Mouse (Mus musculus) left cerebral cortex, adult 9 months (tissue): ENCODE measurements around the gene Abl1.
"Not testable (repeated sequence)": the region's sequence is repeated elsewhere in the genome, so short reads cannot be mapped to it uniquely, and the experiment has no call there.

ENCODE experiments used
- DNase-seq, 2 experiments: peaks; one replicate each; pipeline ENCODE4 v3.0.0; 2022; ENCODE audit warnings: low spot score in 2 of 2

Abl1 gene

DNA sequence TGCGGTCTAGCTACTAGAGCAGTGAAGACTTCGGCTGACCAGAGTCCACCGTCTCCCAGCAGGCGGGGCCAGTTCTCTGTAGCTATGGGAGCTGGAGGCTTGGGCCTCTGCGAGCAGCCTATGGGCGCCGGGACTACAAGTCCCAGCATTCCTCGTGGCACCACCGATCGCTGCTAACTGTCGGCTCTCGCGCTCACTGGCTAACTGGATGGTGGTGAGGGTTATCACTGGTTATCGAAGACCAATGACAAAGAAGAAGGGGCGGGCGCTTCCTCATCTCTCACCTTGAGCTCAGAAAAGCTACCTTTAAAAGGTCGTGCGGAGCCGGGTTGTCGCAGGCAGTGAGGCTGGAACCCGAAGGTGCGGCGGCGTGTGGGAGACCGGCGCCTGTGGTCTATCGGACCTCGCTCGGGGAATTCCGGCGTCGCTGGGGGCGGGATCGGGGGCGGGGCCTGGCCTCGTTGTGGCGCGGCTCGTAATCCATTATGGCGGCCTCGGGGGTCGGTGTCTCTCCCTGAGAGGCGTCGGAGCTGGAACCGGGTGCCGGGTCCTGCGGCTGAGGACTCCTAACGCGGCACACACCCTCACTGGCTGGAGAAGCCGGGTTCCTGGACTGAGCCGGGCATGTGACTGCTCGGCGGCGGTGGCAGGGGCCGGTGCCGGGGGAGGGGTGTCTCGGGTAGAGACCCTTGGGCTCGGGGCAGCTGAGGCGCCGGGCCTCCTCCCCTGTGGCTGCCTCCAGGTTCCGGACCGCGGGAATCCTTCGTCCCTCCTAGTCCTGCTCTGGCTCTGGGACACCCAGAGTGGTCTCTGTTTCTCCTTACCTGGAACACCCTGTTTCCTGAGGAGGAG is at the start of gene Abl1:
Gene Abl1, plus strand, starts transcription at position 303 of the 852 bp plus-strand sequence.
- peak; percentile 95 to 97 for DNase-seq

DNA sequence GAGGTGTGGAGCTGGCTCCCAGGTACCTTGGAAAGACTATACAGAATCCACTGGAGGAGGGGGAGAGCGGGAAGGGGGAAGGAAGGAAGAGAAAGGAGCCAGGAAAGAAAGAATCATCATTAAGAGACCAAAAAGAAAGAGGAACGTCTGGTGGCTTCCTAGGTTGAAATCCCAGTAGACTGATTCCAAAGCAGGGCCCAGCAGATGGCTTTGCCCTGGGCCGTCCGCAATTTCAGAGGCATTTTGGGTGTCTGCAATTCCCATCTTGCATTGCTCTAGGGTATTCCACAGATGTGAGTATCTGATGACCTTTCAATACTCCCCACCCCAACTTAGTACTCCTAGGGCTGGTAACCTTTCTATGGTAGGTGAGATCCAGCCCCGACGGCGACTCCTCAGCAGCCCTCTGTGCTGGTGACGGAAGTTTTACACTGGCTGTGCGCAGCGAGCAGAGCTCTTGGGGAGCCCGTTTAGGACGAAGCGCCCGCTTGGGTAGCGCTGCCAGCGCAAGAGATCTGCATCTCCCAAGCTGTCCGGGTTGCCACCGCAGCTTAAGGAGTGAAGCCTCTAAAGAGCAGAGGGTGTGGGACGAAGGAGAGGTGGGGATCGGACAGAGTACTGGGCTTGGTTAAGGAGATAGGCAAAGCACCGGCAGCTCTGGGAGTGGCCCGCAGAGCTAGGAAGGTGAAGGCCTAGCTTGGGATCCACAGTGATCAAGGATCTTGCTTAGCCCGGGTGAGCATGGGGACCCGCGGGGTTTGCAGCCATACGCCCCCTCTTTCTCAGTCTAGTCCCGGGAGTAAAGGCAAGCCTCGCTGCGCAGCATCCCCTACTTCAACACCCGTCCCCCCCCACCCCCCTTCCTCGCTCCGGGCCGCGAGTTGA is 49.4 kb upstream of the Abl1 start:
- no peak for DNase-seq

DNA sequence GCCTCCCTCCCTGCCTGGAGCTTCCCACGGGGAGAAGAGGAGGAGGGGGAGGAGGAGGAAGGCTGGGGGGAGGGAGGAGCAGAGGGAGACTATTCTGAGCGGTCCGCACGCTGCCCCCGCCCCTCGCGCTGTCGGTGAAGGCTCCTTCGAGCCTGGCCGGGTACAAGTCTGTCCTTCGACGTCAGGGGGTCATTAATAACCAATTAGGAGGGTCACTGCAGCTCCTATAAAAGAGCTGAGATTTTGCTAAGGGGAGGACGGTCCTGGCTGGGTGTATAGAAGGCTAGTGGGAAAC is 48.8 kb upstream of the Abl1 start:
- DNase-seq, result no peak

DNA sequence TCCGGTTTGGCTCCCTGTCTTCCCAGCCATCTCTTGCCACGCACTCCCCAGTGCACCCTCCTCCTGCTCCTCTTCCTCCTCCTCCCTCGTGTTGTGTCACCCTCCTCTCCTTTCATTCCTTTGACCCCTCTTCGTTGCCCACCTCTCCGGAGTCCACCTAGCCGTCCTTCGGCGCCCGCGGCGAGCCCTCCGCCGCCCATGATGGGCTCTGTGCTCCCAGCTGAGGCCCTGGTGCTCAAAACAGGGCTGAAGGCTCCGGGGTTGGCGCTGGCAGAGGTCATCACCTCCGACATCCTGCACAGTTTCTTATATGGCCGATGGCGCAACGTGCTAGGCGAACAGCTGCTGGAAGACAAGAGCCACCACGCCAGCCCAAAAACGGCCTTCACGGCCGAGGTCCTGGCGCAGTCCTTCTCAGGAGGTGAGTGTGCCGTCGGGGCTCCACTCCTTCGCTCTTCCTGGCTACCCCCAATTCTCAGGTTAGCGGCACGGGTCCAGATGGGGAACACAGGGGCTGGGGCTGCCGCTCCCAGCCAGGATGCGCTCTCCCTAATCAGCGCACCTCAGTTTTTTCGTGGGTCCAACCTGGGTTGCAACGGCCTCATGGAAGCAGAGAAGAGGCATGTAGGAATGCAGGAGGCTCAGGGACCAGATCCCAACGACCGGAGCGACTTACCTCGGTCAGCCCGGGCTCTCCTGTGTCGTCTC is 48.1 kb upstream of the Abl1 start, which contains the start of gene Prdm12:
Gene Prdm12, plus strand, starts transcription at position 137 of the 708 bp plus-strand sequence.
- no peak for DNase-seq

DNA sequence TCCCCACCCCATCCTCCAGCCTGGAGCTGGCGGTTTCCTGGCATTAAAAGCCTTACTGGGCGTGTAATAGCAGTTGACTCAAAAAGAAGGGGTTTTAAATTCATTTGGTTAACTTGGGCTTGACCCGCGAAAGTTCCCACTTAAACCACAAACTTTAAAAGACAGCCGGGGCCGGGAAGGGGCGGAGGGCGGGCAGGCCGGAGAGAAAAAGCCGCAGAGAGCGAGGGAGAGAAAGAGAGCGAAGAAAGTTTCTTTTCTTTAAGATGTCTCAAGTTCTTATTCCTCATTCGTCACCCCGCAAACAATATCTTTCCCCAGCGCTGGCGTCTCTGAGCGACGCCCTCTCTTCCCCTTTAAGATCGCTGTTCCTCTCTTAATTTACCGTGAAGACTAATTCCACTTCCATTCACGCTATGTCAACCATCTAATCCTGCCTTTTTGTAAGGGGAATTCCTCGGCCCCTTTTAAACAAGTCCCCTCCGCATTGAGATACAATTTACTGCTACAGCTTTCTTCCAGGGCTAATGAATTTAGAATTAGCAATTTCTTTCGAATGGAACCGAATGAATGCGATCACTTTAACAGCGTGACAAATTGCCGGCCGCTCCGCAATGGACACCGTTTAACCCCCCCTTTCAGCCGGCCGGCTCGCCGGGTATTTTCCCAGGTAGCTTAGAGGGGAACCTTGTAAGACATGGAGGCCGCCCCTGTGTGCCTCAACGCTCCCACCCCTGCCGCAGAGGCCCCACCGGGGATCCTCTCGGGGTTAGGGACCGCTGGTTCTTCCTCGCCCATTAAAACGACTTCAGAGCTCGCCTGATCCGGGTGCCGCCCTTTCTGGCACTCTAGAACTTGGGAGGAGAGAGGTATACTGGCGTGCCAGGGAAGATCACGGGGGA is 47.3 kb upstream of the Abl1 start:
- DNase-seq, result no peak

DNA sequence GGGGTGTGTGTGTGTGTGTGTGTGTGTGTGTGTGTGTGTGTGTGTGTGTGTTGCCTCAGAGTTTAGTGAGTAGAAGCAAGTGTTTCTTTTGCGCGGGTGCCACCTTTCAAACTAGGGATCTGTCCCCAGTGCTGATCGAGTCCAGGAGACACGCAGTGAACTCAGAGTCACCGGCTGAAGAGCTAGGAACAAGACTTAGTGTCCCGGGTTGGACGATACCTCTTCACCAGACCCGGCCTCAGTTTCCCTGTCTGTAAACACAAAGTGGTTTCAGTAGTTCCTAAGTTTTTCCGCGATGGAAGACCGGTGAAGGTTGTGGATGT is 46.7 kb upstream of the Abl1 start:
- no peak for DNase-seq

DNA sequence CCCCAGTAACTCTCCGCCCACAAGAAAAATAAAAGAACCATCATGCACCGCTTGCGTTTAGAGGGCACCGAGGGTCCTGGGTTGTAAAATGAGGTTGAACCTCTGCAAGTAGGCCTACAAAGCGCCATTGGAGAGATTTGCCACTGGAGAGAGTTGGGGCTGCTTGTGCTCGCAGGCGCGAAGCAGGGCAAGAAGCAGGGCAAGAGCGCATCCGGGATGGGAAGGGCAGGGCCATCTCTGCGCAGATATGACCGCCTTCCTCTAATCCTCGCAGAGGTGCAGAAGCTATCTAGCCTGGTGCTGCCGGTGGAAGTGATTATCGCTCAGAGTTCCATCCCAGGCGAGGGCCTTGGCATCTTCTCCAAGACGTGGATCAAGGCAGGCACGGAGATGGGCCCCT is 46.2 kb upstream of the Abl1 start:
- DNase-seq, result no peak

DNA sequence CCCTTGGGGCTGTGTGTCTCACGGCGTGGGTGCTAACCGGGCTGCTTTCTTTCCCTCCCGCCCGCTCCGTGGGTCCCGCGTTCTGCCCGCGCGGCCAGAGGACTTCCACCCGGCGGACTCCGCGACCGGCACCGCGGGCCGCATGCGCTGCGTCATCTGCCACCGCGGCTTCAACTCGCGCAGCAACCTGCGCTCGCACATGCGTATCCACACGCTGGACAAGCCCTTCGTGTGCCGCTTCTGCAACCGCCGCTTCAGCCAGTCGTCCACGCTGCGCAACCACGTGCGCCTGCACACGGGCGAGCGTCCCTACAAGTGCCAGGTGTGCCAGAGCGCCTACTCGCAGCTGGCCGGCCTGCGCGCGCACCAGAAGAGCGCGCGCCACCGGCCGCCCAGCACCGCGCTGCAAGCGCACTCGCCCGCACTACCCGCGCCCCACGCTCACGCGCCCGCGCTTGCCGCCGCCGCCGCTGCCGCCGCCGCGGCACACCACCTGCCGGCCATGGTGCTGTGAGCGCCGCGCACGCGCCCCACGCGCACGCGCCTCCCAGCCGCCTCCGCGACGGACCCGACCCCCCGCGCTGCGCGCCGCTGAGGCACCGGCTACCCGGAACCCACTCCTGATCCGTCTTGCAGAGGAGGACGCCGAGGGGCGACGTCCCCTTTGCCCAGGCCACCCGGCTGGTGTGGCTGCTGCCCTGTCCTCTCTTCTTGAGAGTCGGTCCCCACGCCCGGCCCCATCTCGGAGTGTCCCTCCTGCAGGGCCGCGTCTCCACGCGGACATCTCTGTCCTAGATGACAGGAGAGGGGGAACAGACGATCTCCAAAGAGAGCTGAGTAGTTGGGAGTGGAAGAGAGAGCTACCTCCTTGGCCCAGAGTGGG is 34.0 kb upstream of the Abl1 start:
- peak in 1 of 2 experiments; percentile 81 for DNase-seq

DNA sequence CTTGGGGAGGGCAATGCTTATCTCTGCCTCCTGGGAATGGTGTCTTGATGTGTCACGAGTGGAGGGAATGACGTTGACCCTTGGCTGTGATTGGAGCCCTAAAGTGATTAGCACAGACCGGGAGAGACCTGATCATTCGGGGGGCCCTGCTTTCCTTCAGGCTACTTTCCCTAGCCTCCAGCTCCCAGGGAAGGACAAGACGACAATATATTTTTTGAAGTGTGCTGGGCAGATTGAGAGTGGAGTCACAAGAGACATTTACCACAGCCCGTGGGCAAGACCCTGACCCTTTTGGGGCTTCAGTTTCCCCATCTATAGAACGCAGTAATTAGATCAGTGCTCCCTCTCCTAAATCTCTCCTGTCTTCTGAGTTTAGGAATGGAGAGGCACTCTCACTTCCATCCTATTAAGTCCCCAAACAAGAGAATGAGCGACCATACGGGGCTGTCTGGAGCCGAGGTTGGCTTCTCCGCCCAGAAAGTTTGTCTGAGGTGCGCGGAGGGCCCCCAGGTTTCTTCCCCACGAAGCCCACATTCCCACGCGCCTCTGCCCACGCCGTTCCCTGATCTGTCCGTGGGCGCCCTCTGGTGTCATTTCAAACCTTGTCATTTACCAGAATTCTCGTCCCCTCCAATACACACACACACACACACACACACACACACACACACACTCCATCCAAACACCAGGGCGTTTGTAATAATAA is 33.2 kb upstream of the Abl1 start:
- DNase-seq, result peak in 1 of 2 experiments; percentile 67

DNA sequence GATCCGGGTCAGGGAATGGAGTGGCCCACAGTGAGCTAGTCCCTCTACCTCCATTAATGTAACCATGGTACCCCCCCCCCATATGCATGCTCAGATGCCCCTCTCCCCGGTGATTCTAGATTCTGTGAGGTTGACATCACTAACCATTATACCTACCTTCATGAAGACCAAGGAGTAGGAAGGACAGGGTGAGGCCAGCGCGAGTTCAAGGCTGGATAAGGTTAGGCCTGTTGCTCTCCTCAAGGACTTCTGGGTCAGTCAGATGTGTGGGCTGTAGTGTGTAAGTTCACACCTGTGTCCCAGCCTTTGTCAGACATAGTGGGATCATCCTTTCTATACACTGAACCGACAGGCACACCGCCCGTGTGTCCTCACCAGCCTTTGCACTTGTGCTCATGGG is 31.8 kb upstream of the Abl1 start:
- DNase-seq, result no peak

DNA sequence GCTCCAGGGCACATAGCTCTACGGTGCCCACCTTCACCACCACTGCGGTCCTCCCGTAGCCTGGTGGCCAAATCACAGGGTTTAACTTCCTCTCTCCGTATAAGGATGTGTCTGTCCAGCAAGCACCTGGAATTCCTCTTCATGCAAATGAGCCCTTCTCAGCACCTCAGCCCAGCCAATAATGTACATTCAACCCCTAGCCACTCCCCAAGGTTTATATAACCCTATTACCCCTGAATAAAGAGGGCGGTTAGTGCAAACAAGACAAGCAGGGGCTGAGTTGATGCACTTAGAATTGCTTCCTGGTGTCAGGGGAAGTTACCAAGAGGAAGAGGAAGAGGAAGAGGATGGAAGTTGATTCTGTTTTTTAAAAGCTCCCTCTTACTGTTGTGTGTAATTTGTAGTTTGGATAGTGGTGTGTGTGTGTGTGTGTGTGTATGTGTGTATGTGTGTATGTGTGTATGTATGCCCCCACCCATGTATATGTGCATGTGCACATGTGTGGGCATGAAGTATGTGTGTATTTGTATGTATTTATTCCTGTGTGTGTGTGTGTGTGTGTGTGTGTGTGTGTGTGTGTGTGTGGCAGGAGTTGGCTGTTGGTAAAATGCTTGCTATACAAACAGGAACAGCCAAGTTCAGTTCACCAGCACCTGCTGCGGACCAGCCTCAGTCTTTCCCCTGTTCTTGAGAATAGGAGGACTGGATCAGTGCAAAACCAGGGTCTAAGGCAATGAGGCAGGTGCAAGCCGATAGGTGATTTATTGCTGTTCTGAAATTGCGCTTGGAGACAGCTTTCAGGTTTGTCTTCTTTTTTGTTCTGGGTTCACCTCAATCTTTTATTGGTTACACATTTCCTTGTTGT is 25.0 kb upstream of the Abl1 start:
- DNase-seq, result no peak

DNA sequence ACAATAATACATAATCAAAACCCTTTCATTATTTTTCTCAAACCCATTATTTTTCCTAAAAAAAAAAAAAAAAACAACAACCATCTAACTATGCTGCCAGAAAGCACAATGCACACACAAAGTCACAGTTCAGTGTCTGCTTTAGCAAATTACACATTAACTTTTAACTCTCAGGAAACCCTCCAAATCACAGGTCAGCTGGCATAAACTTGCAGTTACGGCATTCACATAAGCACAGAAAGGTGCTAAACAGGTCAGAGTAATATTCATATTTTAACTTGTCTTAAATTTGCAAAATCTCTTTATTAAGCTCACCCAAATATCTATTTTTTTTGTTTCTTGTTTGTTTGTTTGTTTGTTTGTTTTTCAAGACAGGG is 24.4 kb upstream of the Abl1 start:
- no peak for DNase-seq

DNA sequence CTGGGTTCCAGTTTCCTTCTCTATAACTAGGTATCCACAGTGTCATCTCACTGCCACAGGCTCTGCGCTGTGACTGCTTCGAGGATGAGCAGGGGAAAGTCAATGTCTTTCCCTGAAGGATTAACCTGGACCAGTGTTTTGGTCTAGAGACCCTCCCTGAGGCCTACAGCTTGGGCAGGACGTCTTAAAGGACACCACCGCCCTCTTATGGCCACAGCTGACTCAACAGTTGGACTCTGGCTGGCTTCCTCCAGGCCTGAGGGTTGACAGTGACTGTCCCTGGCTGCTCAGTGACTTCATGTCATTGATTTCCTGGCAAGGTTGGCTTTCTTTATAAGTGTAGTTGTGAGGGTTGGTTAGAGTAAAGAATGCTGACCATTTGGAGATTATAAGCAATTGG is 20.8 kb upstream of the Abl1 start:
- DNase-seq, result no peak

DNA sequence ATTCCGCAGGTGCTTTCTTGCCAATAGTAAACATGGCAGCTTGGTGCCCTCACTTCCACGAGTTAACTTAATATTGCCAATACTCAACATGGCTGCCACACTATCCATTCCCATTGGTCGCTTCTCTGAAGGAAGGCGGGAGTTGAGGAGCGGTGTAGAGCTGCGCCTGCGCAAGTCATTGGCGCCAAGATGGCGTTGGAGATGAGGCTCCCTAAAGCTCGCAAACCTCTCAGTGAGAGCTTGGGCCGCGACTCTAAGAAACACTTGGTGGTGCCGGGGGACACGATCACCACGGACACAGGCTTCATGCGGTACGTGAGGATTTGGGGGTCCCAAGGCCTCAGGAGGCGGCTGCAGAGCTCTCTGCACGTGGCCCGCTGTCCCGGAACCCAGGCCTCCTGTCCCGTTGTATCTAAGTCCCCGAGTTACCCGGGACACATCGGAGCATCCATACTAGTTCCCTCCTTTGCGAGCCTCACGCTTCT is 17.6 kb upstream of the Abl1 start, which contains the start of gene Exosc2:
Gene Exosc2, plus strand, starts transcription at position 165 of the 485 bp plus-strand sequence.
- DNase-seq, result peak; percentile 86 to 95

DNA sequence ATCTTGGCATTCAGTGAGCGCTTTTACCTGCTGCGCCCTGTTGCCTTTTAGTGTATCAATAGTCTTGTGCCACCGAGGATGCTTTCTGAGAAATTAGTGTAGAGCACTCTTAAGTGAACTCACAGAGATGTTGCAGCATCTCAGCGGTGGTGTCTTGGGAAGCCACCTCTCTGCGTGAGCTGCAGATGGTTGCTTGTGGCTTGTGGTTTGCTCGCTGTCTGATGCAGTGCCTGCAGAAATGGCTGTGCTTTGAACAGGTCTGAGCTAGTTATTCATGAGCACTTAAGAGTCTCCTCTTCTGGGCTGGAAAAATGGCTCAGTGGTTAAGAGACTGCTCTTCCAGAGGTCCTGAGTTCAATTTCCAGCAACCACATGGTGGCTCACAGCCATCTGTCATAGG is 9.5 kb upstream of the Abl1 start:
- no peak for DNase-seq

DNA sequence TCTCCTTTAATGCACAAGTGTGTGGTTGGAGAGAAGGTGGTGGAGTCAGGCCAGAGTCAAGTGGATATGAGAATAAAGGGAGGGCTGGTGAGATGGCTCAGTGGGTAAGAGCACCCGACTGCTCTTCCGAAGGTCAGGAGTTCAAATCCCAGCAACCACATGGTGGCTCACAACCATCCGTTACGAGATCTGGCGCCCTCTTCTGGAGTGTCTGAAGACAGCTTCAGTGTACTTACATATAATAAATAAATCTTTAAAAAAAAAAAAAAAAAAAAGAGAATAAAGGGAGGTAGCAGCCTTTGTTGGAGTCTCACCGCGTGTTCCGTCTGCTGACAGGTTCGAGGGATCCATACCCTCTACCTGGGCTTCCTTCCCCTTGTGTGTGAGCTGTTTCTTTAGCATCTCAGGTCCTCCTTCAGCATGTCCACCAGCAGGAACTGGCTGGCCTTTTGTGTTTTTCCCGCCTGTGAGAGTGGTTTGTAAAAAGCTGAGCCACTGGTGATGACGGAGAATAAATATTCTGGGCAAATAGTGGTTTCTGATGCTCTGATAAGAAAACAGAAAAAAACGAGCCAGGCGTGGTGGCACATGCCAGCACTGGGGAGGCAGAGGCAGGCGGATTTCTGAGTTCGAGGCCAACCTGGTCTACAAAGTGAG is 7.0 kb upstream of the Abl1 start:
- not testable (repeated sequence) for DNase-seq

DNA sequence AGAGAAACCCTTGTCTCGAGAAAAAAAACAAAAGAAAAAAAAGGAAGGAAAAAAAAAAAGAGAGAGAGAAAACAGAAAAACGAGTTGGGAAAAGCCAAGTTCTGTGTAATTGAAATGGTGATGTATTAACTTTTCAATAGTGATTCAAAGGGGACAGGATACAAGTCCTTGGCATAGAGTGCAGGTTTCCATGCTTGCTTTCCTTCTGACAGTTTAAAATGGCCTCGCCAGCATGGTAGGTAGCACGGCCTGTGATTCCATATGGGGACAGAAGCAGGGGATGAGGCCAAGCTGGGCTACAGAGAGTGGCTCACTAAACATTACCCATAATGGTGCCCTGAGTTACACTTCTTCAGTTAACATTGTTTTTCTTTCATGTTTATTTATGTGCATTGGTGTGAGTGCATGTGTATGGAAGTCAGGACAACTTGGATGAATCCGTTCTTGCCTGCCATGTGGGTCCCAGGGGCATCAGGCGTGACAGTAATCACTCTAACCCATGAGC is 6.4 kb upstream of the Abl1 start:
- DNase-seq, result no peak

DNA sequence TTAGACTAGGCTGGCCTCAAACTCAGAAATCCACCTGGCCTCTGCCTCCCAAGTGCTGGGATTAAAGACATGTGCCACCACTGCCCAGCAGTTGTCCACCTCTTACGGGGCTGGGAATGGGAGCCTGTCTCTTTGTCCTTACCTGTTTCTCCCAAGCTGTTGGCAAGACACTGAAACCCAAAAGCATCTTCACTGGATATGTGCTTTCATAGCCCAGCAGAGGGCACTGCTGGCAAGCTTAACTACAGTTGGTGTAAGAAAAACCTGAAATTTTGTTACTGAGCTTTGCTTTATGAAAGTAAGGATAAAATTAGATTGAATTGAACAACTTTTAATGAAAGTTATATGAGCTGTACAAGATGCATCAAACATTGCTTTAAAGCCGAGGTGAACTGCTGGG is 4.5 kb upstream of the Abl1 start:
- peak in 1 of 2 experiments; percentile 57 for DNase-seq
